ENCODE assay signal across 10 mouse cellular contexts in the genomic region with DNA sequence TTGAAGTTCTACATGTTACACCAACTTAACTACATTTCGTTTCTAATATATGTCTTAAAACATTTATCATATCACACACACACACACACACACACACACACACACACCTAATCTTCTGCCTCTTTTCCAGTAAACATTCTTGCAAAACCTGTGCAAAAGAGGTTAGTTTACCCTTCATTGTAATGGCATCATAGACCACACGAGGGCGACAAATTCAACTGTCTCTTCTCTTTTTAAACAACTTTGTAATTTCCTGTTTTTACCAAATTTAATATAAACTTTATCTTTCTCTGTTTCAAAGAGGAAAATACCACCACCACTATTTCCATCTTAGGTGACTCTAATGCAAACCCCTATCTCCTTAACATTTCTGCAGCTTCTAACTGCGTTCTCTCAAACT.
DNase-seq lines count a peak whose midpoint lies in the region; ATAC-seq lines count a peak whose summit lies in the region.
"Had no signal": no experiment of that assay in that cellular context is flagged by ENCODE, and none has a peak within 500 bp of the region (broad histone marks: within the 10 kb centered on the region; RNA-seq: fewer than 3 reads in every experiment).

No protein-coding gene starts in this region.

- H3K36me3 ChIP-seq in embryonic facial prominence, embryonic 14.5 days (ENCODE audit: control insufficient read depth, insufficient read depth, low read length): no peaks in the 10 kb centered on the region
- H3K36me3 ChIP-seq: heart, embryonic 13.5 days had no signal

- no peak for ATAC-seq in embryonic facial prominence, embryonic 14.5 days (ENCODE audit: low read depth)
- ATAC-seq in megakaryocyte progenitor cell, adult 5-6 weeks (replicated peaks; ENCODE audit: poor library complexity): peak; percentile 69

- H3K9me3 ChIP-seq in embryonic facial prominence, embryonic 14.5 days (ENCODE audit: control insufficient read depth, low read length): peaks cover 9% of the 10 kb centered on the region; the same call in 1 of the 2 replicates
- H3K9me3 ChIP-seq: heart, embryonic 13.5 days had no signal

- DNase-seq in heart, postnatal 4 days: peak; percentile 15
- no peak for DNase-seq in heart, adult 8-10 months (ENCODE audit: low spot score)
- DNase-seq in testis, postnatal 10 days (ENCODE audit: low spot score): peak; percentile 67
- DNase-seq in testis, postnatal 14 days (ENCODE audit: low spot score): no peak
- peak; percentile 10 for DNase-seq in embryonic facial prominence, embryonic 14.5 days (ENCODE audit: low spot score)
- no peak for DNase-seq in spleen, postnatal 4 days (ENCODE audit: low spot score in 2 of 2)
- DNase-seq in ovary, adult 18-20 months (ENCODE audit: low spot score): no peak

- no peaks in the 10 kb centered on the region for H3K4me1 ChIP-seq in embryonic facial prominence, embryonic 14.5 days (ENCODE audit: control insufficient read depth, insufficient read depth, low read length)
- H3K4me1 ChIP-seq: heart, embryonic 13.5 days had no signal

- H3K27me3 ChIP-seq in embryonic facial prominence, embryonic 14.5 days (replicated peaks; ENCODE audit: control insufficient read depth, insufficient read depth, low read length): no peaks in the 10 kb centered on the region
- H3K27me3 ChIP-seq: heart, embryonic 13.5 days had no signal

- H3K4me2 ChIP-seq in embryonic facial prominence, embryonic 14.5 days (ENCODE audit: low read depth, low read length): no peak overlapping the region
- H3K4me2 ChIP-seq: heart, embryonic 13.5 days had no signal

- H3K4me3 ChIP-seq in embryonic facial prominence, embryonic 14.5 days (ENCODE audit: low read depth, low read length): no peak overlapping the region
- H3K4me3 ChIP-seq: heart, embryonic 13.5 days had no signal

- no peak overlapping the region for H3K27ac ChIP-seq in embryonic facial prominence, embryonic 14.5 days (replicated peaks; ENCODE audit: low read depth, low read length)
- H3K27ac ChIP-seq: heart, embryonic 13.5 days; macrophage had no signal

- WGBS in embryonic facial prominence, embryonic 14.5 days: 32% methylated on average over 4 of the region's 4 CpGs

- H3K9ac ChIP-seq in embryonic facial prominence, embryonic 14.5 days (ENCODE audit: low read depth, low read length): no peak overlapping the region
- H3K9ac ChIP-seq: heart, embryonic 13.5 days had no signal

Comparison
In these comparisons a context has a peak if more than half of its experiments do, and no peak if none do; other contexts are left out.
1. DNase-seq: peak in heart, postnatal 4 days (single experiment), testis, postnatal 10 days (single experiment) and embryonic facial prominence, embryonic 14.5 days (single experiment); none in heart, adult 8-10 months (single experiment), testis, postnatal 14 days (single experiment), spleen, postnatal 4 days (0 of 2) and ovary, adult 18-20 months (single experiment).